Mouse (Mus musculus): ENCODE data around the gene Ifngr2. TPM values are rescaled to one million over a fixed set of nuclear protein-coding genes. Genes with fewer than 3 reads are reported as not detected.
A peak's percentile ranks its signal among the peaks of the same experiment; 100 is the strongest.

The Ifngr2 gene
- polyA plus RNA-seq, 1 experiment from 2014 or later, result 32.7 TPM

GRCm38 (mm10) chr16:91596397-91596778, 49.5 kb downstream of the Ifngr2 start:
- ATAC-seq (ENCODE audit: insufficient number of reproducible peaks, low FRiP score, low TSS enrichment, low read depth) (no peak), DNase-seq (ENCODE audit: low spot score) (no peak)
- no peaks in the 10 kb centered on the region for H3K9me3 ChIP-seq (ENCODE audit: control insufficient read depth, low read length)
- H3K4me3 ChIP-seq (ENCODE audit: low read depth, low read length), result peak overlapping the region; percentile 51
- H3K27ac ChIP-seq (replicated peaks; ENCODE audit: low read depth, low read length), result no peak overlapping the region
- 0 out of 2 replicates have a peak, but pooled peaks cover 2% of the 10 kb centered on the region for H3K4me1 ChIP-seq (ENCODE audit: control insufficient read depth, insufficient read depth, low read length)
- H3K36me3 ChIP-seq (ENCODE audit: control insufficient read depth, insufficient read depth, low read length), result no peaks in the 10 kb centered on the region; the same call in 1 of the 2 replicates
- no peaks in the 10 kb centered on the region for H3K27me3 ChIP-seq (ENCODE audit: control insufficient read depth, insufficient read depth, low read length)
- WGBS, result 17% methylated on average over 9 of the region's 9 CpGs
- H3K9ac ChIP-seq (ENCODE audit: low read length), result no peak overlapping the region
- H3K4me2 ChIP-seq (ENCODE audit: low read depth, severe bottlenecking), result peak overlapping the region; percentile 90

GRCm38 (mm10) chr16:91596779-91597671, 50.2 kb downstream of the Ifngr2 start:
- DNase-seq (ENCODE audit: low spot score) (peak; percentile 62), ATAC-seq (ENCODE audit: insufficient number of reproducible peaks, low FRiP score, low TSS enrichment, low read depth) (no peak; the same call in none of the 2 replicates)
- 0 out of 2 replicates have a peak, but pooled peaks cover 2% of the 10 kb centered on the region for H3K4me1 ChIP-seq (ENCODE audit: control insufficient read depth, insufficient read depth, low read length)
- peak overlapping the region; percentile 51 for H3K4me3 ChIP-seq (ENCODE audit: low read depth, low read length)
- H3K4me2 ChIP-seq (ENCODE audit: low read depth, severe bottlenecking), result peak overlapping the region; percentile 90
- H3K27me3 ChIP-seq (ENCODE audit: control insufficient read depth, insufficient read depth, low read length), result no peaks in the 10 kb centered on the region
- no peak overlapping the region for H3K27ac ChIP-seq (replicated peaks; ENCODE audit: low read depth, low read length)
- H3K36me3 ChIP-seq (ENCODE audit: control insufficient read depth, insufficient read depth, low read length), result no peaks in the 10 kb centered on the region
- under 1% methylated on average over 71 of the region's 75 CpGs for whole genome bisulfite sequencing
- H3K9ac ChIP-seq (ENCODE audit: low read length), result peak overlapping the region; percentile 59
- H3K9me3 ChIP-seq (ENCODE audit: control insufficient read depth, low read length), result no peaks in the 10 kb centered on the region

- peak; percentile 98 for DNase-seq (ENCODE audit: low spot score)
- Histone ChIP-seq H3K4me2 (ENCODE audit: low read depth, severe bottlenecking) (peak within 1 kb of the TSS; percentile 90), H3K9me3 (ENCODE audit: control insufficient read depth, low read length) (no peaks in the 10 kb centered on the region), H3K9ac (ENCODE audit: low read length) (peak within 1 kb of the TSS; percentile 59), H3K27ac (replicated peaks; ENCODE audit: low read depth, low read length) (no peak within 1 kb of the TSS), H3K36me3 (ENCODE audit: control insufficient read depth, insufficient read depth, low read length) (no peaks in the 10 kb centered on the region), H3K4me1 (ENCODE audit: control insufficient read depth, insufficient read depth, low read length) (0 out of 2 replicates have a peak, but pooled peaks cover 2% of the 10 kb centered on the region), H3K27me3 (ENCODE audit: control insufficient read depth, insufficient read depth, low read length) (no peaks in the 10 kb centered on the region), H3K4me3 (ENCODE audit: low read depth, low read length) (peak within 1 kb of the TSS; percentile 51)
- under 1% methylated on average over 34 of the region's 34 CpGs for WGBS
- peak; percentile 99 for ATAC-seq (ENCODE audit: insufficient number of reproducible peaks, low FRiP score, low TSS enrichment, low read depth)
Observed at GRCm38 (mm10) chr16:91597672-91598010, 50.8 kb downstream of the Ifngr2 start, which contains the start of gene Tmem50b. Gene Tmem50b (minus strand): TSS chr16:91597800.

- Histone ChIP-seq H3K36me3 (ENCODE audit: control insufficient read depth, insufficient read depth, low read length) (no peaks in the 10 kb centered on the region), H3K4me2 (ENCODE audit: low read depth, severe bottlenecking) (no peak overlapping the region), H3K9ac (ENCODE audit: low read length) (no peak overlapping the region), H3K27me3 (ENCODE audit: control insufficient read depth, insufficient read depth, low read length) (no peaks in the 10 kb centered on the region), H3K4me1 (ENCODE audit: control insufficient read depth, insufficient read depth, low read length) (0 out of 2 replicates have a peak, but pooled peaks cover 2% of the 10 kb centered on the region), H3K27ac (replicated peaks; ENCODE audit: low read depth, low read length) (no peak overlapping the region), H3K9me3 (ENCODE audit: control insufficient read depth, low read length) (no peaks in the 10 kb centered on the region), H3K4me3 (ENCODE audit: low read depth, low read length) (no peak overlapping the region)
- ATAC-seq (ENCODE audit: insufficient number of reproducible peaks, low FRiP score, low TSS enrichment, low read depth) (no peak), DNase-seq (ENCODE audit: low spot score) (no peak)
Observed at GRCm38 (mm10) chr16:91599242-91599641, 52.4 kb downstream of the Ifngr2 start.

GRCm38 (mm10) chr16:91601081-91601480, 54.2 kb downstream of the Ifngr2 start:
- no peaks in the 10 kb centered on the region for H3K9me3 ChIP-seq (ENCODE audit: control insufficient read depth, low read length)

GRCm38 (mm10) chr16:91601693-91602092, 54.8 kb downstream of the Ifngr2 start:
- no peaks in the 10 kb centered on the region for H3K9me3 ChIP-seq (ENCODE audit: control insufficient read depth, low read length)
- WGBS, result 46% methylated on average over 9 of the region's 9 CpGs
- no peak overlapping the region for H3K4me3 ChIP-seq (ENCODE audit: low read depth, low read length)
- H3K27ac ChIP-seq (replicated peaks; ENCODE audit: low read depth, low read length), result no peak overlapping the region
- 0 out of 2 replicates have a peak, but pooled peaks cover 2% of the 10 kb centered on the region for H3K4me1 ChIP-seq (ENCODE audit: control insufficient read depth, insufficient read depth, low read length)
- no peaks in the 10 kb centered on the region for H3K27me3 ChIP-seq (ENCODE audit: control insufficient read depth, insufficient read depth, low read length)
- H3K36me3 ChIP-seq (ENCODE audit: control insufficient read depth, insufficient read depth, low read length), result no peaks in the 10 kb centered on the region
- DNase-seq (ENCODE audit: low spot score), result no peak
- H3K4me2 ChIP-seq (ENCODE audit: low read depth, severe bottlenecking), result no peak overlapping the region
- no peak overlapping the region for H3K9ac ChIP-seq (ENCODE audit: low read length)
- ATAC-seq (ENCODE audit: insufficient number of reproducible peaks, low FRiP score, low TSS enrichment, low read depth), result no peak

More at GRCm38 (mm10) chr16:91601081-91601480, 54.2 kb downstream of the Ifngr2 start:
- Histone ChIP-seq H3K27me3 (ENCODE audit: control insufficient read depth, insufficient read depth, low read length) (no peaks in the 10 kb centered on the region), H3K9ac (ENCODE audit: low read length) (no peak overlapping the region), H3K4me3 (ENCODE audit: low read depth, low read length) (no peak overlapping the region), H3K27ac (replicated peaks; ENCODE audit: low read depth, low read length) (no peak overlapping the region), H3K4me1 (ENCODE audit: control insufficient read depth, insufficient read depth, low read length) (0 out of 2 replicates have a peak, but pooled peaks cover 2% of the 10 kb centered on the region), H3K4me2 (ENCODE audit: low read depth, severe bottlenecking) (no peak overlapping the region), H3K36me3 (ENCODE audit: control insufficient read depth, insufficient read depth, low read length) (no peaks in the 10 kb centered on the region)
- no peak for ATAC-seq (ENCODE audit: insufficient number of reproducible peaks, low FRiP score, low TSS enrichment, low read depth)
- WGBS, result 40% methylated on average over 4 of the region's 4 CpGs
- no peak for DNase-seq (ENCODE audit: low spot score)

- Histone ChIP-seq H3K4me3 (ENCODE audit: low read depth, low read length) (no peak overlapping the region), H3K27ac (replicated peaks; ENCODE audit: low read depth, low read length) (no peak overlapping the region), H3K4me1 (ENCODE audit: control insufficient read depth, insufficient read depth, low read length) (no peaks in the 10 kb centered on the region), H3K36me3 (ENCODE audit: control insufficient read depth, insufficient read depth, low read length) (no peaks in the 10 kb centered on the region), H3K27me3 (ENCODE audit: control insufficient read depth, insufficient read depth, low read length) (no peaks in the 10 kb centered on the region), H3K9me3 (ENCODE audit: control insufficient read depth, low read length) (no peaks in the 10 kb centered on the region), H3K9ac (ENCODE audit: low read length) (no peak overlapping the region), H3K4me2 (ENCODE audit: low read depth, severe bottlenecking) (no peak overlapping the region)
- no peak for ATAC-seq (ENCODE audit: insufficient number of reproducible peaks, low FRiP score, low TSS enrichment, low read depth)
- no peak for DNase-seq (ENCODE audit: low spot score)
- 71% methylated on average over 6 of the region's 6 CpGs for WGBS
Observed at GRCm38 (mm10) chr16:91605156-91605555, 58.3 kb downstream of the Ifngr2 start.

GRCm38 (mm10) chr16:91606958-91607357, 60.1 kb downstream of the Ifngr2 start:
- Histone ChIP-seq H3K4me2 (ENCODE audit: low read depth, severe bottlenecking) (no peak overlapping the region), H3K9me3 (ENCODE audit: control insufficient read depth, low read length) (no peaks in the 10 kb centered on the region), H3K4me3 (ENCODE audit: low read depth, low read length) (no peak overlapping the region), H3K27me3 (ENCODE audit: control insufficient read depth, insufficient read depth, low read length) (no peaks in the 10 kb centered on the region), H3K27ac (replicated peaks; ENCODE audit: low read depth, low read length) (no peak overlapping the region), H3K9ac (ENCODE audit: low read length) (no peak overlapping the region), H3K4me1 (ENCODE audit: control insufficient read depth, insufficient read depth, low read length) (no peaks in the 10 kb centered on the region), H3K36me3 (ENCODE audit: control insufficient read depth, insufficient read depth, low read length) (no peaks in the 10 kb centered on the region)
- WGBS, result 90% methylated on average over 8 of the region's 8 CpGs
- DNase-seq (ENCODE audit: low spot score), result no peak
- ATAC-seq (ENCODE audit: insufficient number of reproducible peaks, low FRiP score, low TSS enrichment, low read depth), result no peak
